Mouse (Mus musculus) MEL (cell line): ENCODE measurements around the gene Pdia3.

ENCODE experiments used
- BHLHE40 ChIP-seq: IDR thresholded peaks from 2 replicates; pipeline ENCODE4 v1.6.1; 2012; ENCODE audit warnings: low read depth, mild to moderate bottlenecking, inconsistent platforms, low read length, improper control_type of control experiment, borderline replicate concordance
- CTCF ChIP-seq, 3 experiments: IDR thresholded peaks in 2 of 3; conservative IDR thresholded peaks in 1 of 3; 2 replicates each; pipeline ENCODE4 v1.5.1; 2011 to 2012; ENCODE audit warnings: low read length in 3 of 3, low read depth in 2 of 3, mild to moderate bottlenecking in 2 of 3, improper control_type of control experiment in 1 of 3, inconsistent platforms in 1 of 3, mixed read lengths in 1 of 3, moderate library complexity in 1 of 3; ENCODE audit not compliant: control insufficient read depth in 1 of 3, insufficient read depth in 1 of 3, poor library complexity in 1 of 3, severe bottlenecking in 1 of 3
- GATA1 ChIP-seq: IDR thresholded peaks from 2 replicates; pipeline ENCODE4 v1.6.1; 2011; ENCODE audit warnings: low read depth, low read length, improper control_type of control experiment
- MAFK ChIP-seq: IDR thresholded peaks from 2 replicates; pipeline ENCODE4 v1.6.1; 2011; ENCODE audit warnings: low read depth, mild to moderate bottlenecking, low read length, improper control_type of control experiment, borderline replicate concordance
- MYC ChIP-seq: IDR thresholded peaks from 2 replicates; pipeline ENCODE4 v1.6.1; 2011; ENCODE audit warnings: low read depth, mild to moderate bottlenecking, low read length, improper control_type of control experiment, moderate library complexity
- RAD21 ChIP-seq: IDR thresholded peaks from 2 replicates; pipeline ENCODE4 v1.6.1; 2011; ENCODE audit warnings: mild to moderate bottlenecking, low read depth, low read length, improper control_type of control experiment
- SMC3 ChIP-seq: IDR thresholded peaks from 2 replicates; pipeline ENCODE4 v1.6.1; 2011; ENCODE audit warnings: low read depth, low read length, improper control_type of control experiment

- TF ChIP-seq RAD21 (peak; percentile 33), GATA1 (no peak), CTCF (IDR thresholded peaks at IDR 0.05 in 2 of 3, conservative IDR thresholded peaks at IDR 0.05 in 1 of 3; ENCODE audit: control insufficient read depth in 1 of 3, insufficient read depth in 1 of 3, low read depth in 2 of 3, low read length in 3 of 3, poor library complexity in 1 of 3, severe bottlenecking in 1 of 3) (peak in 2 of 3 experiments; percentile 44 to 65; a peak in 3 of 6 replicates), MAFK (no peak), SMC3 (peak; percentile 40), BHLHE40 (no peak), MYC (peak; percentile 44; the same call in 1 of the 2 replicates)
Observed at GRCm38 (mm10) chr2:121434854-121435253, 21.3 kb downstream of the Pdia3 start.
